Mouse (Mus musculus): ENCODE measurements at regions not wholly inside any gene's neighbourhood (a gene's known extent, or its start where the extent isn't known, plus 50 kb on each side); places are given as distances from the start of the nearest gene placed in this dataset.

DNA sequence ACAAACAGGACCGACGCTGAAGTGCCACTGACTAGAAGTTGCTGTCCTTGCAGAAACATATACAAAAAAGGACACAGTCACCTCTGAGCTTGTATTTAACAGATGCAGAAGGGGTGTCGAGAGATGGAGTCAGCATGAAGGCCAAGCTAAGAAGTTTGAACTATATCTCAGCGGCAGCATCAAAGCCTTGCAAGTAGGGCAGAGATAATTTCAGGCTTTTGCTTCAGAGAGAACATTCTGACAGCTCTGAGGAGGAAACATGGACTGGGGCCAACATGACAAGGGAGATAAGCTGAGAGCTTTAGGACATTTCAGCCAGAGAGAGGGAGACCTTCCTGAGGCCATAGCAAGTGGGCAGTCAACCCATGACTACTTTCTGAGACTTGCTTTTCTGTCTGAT, 856.7 kb downstream of the Epha4 start:
- no peak for TF ChIP-seq USF2 (conservative IDR thresholded peaks at IDR 0.05; ENCODE audit: low read depth, low read length)
- TF ChIP-seq USF1 (IDR thresholded peaks at IDR 0.05; ENCODE audit: low read depth, low read length), result no peak
- no peak for TF ChIP-seq CTCF (conservative IDR thresholded peaks at IDR 0.05 in 1 of 2, IDR thresholded peaks at IDR 0.05 in 1 of 2; ENCODE audit: low read depth in 2 of 2, low read length in 2 of 2)
- no peak for TF ChIP-seq UBTF (IDR thresholded peaks at IDR 0.05; ENCODE audit: low read depth, low read length)

All from CH12.LX (cell line).